In the genomic region with DNA sequence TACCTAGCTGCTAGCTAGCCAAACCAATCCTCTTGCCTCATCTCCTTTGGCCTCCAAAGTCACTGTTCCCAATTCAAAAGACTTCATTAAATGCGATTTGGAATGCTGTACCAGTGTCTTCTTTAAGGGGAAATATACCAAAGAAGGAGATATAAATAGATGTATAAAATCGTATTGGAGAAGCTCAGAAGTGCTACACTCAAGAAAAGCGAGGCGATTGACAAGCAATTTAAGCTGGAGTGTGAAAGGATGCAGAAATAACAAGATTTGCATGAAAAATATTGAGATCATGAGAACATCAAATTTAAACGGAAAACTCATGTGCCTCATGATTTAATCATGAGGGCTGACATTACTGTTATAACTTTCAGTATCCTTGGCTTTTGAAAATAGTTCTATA, we compare ENCODE assay signal across 28 mouse cellular contexts.
"Had no signal": no experiment of that assay in that cellular context is flagged by ENCODE, and none has a peak within 500 bp of the region (broad histone marks: within the 10 kb centered on the region; RNA-seq: fewer than 3 reads in every experiment).

No protein-coding gene starts in this region.

- ATAC-seq: hindbrain, embryonic 16.5 days; inflammation-experienced regulatory T-cells, adult 6 months; intestine, embryonic 15.5 days; intestine, postnatal 0 days; liver, embryonic 12.5 days had no signal

- H3K27me3 ChIP-seq: heart, embryonic 12.5 days; hindbrain, embryonic 12.5 days; intestine, embryonic 15.5 days; kidney, embryonic 15.5 days; limb, embryonic 13.5 days; limb, embryonic 15.5 days; liver, embryonic 12.5 days had no signal

- H3K9ac ChIP-seq: heart, embryonic 12.5 days; hindbrain, embryonic 12.5 days; hindbrain, embryonic 14.5 days; intestine, embryonic 15.5 days; kidney, embryonic 15.5 days; limb, embryonic 13.5 days; limb, embryonic 15.5 days; liver, embryonic 12.5 days; liver, embryonic 14.5 days had no signal

- H3K9me3 ChIP-seq: heart, embryonic 10.5 days; heart, embryonic 12.5 days; hindbrain, embryonic 10.5 days; hindbrain, embryonic 12.5 days; intestine, embryonic 15.5 days; kidney, embryonic 15.5 days; limb, embryonic 13.5 days; limb, embryonic 15.5 days; liver, embryonic 12.5 days had no signal

- DNase-seq: gastrocnemius, postnatal 10 days; gastrocnemius, postnatal 25 days; heart, adult 18-20 months; heart, postnatal 10 days; heart, postnatal 4 days; kidney, adult 18-20 months; kidney, adult 8-10 months; kidney, postnatal 14 days; kidney, postnatal 36 days; layer of hippocampus, adult 9-11 months; layer of hippocampus, postnatal 36 days; left cerebral cortex, postnatal 4 days; lung, adult 18-20 months had no signal

- H3K27ac ChIP-seq: heart, embryonic 10.5 days; hindbrain, embryonic 10.5 days; hindbrain, embryonic 12.5 days; hindbrain, embryonic 14.5 days; intestine, embryonic 15.5 days; kidney, embryonic 15.5 days; kidney, postnatal 0 days; limb, embryonic 13.5 days; limb, embryonic 15.5 days; liver, embryonic 12.5 days; liver, embryonic 14.5 days had no signal

- H3K4me3 ChIP-seq: heart, embryonic 10.5 days; heart, embryonic 12.5 days; hindbrain, embryonic 10.5 days; hindbrain, embryonic 12.5 days; intestine, embryonic 15.5 days; kidney, embryonic 15.5 days; limb, embryonic 13.5 days; limb, embryonic 15.5 days; liver, embryonic 12.5 days had no signal

- H3K4me1 ChIP-seq: heart, embryonic 10.5 days; heart, embryonic 12.5 days; hindbrain, embryonic 10.5 days; hindbrain, embryonic 12.5 days; intestine, embryonic 15.5 days; kidney, embryonic 15.5 days; liver, embryonic 12.5 days had no signal

- H3K36me3 ChIP-seq: heart, embryonic 10.5 days; heart, embryonic 12.5 days; hindbrain, embryonic 10.5 days; hindbrain, embryonic 12.5 days; intestine, embryonic 15.5 days; kidney, embryonic 15.5 days; limb, embryonic 13.5 days; limb, embryonic 15.5 days; liver, embryonic 12.5 days had no signal

- H3K4me2 ChIP-seq: heart, embryonic 12.5 days; hindbrain, embryonic 12.5 days; hindbrain, embryonic 14.5 days; intestine, embryonic 15.5 days; kidney, embryonic 15.5 days; limb, embryonic 13.5 days; limb, embryonic 15.5 days; liver, embryonic 12.5 days had no signal
